15 mouse cellular contexts compared by ENCODE assay signal in genomic region chr6:115908421-115908982, GRCm38 (mm10). TPM values are rescaled to one million over a fixed set of nuclear protein-coding genes. Genes with fewer than 3 reads are reported as not detected.
DNase-seq lines count a peak whose midpoint lies in the region; ATAC-seq and TF ChIP-seq lines count a peak whose summit lies in the region.
"Had no signal": no experiment of that assay in that cellular context is flagged by ENCODE, and none has a peak within 500 bp of the region (broad histone marks: within the 10 kb centered on the region; RNA-seq: fewer than 3 reads in every experiment).

No protein-coding gene starts in this region.

- TF ChIP-seq POLR2A in MEL (IDR thresholded peaks at IDR 0.05; ENCODE audit: control insufficient read depth in 1 of 2, insufficient read depth in 1 of 2, low read depth in 1 of 2, low read length in 2 of 2, poor library complexity in 1 of 2): no peak

- WGBS in heart, postnatal 0 days: 42% methylated on average over 6 of the region's 6 CpGs
- 10% methylated on average over 6 of the region's 6 CpGs for WGBS in liver, embryonic 15.5 days (ENCODE audit: insufficient replicate concordance)
- 37% methylated on average over 6 of the region's 6 CpGs for WGBS in hindbrain, embryonic 12.5 days

- no peak overlapping the region for H3K4me2 ChIP-seq in heart, postnatal 0 days (ENCODE audit: low read depth, low read length)
- peak overlapping the region; percentile 8; the same call in 1 of the 2 replicates for H3K4me2 ChIP-seq in liver, embryonic 15.5 days
- no peak overlapping the region for H3K4me2 ChIP-seq in hindbrain, embryonic 12.5 days (replicated peaks)

- TF ChIP-seq RAD21 in MEL (IDR thresholded peaks at IDR 0.05; ENCODE audit: low read depth, low read length): no peak

- peak overlapping the region; percentile 60; the same call in 1 of the 2 replicates for H3K27ac ChIP-seq in heart, postnatal 0 days (ENCODE audit: low read depth)
- peak overlapping the region; percentile 89 for H3K27ac ChIP-seq in MEL (ENCODE audit: control insufficient read depth, low read depth, low read length)
- peak overlapping the region; percentile 3; the same call in 1 of the 2 replicates for H3K27ac ChIP-seq in liver, embryonic 15.5 days (replicated peaks)
- H3K27ac ChIP-seq in hindbrain, embryonic 12.5 days: no peak overlapping the region
- H3K27ac ChIP-seq: limb, embryonic 10.5 days had no signal

- DNase-seq in adrenal gland, adult 2 months: peak; percentile 66
- no peak for DNase-seq in adrenal gland, postnatal 25 days
- no peak for DNase-seq in heart, postnatal 0 days (ENCODE audit: low spot score)
- no peak for DNase-seq in heart, postnatal 25 days (ENCODE audit: low spot score)
- peak; percentile 76 for DNase-seq in MEL (ENCODE audit: low read depth, low spot score)
- DNase-seq in thymus, postnatal 4 days: no peak
- DNase-seq: kidney, adult 11 months; thymus, adult 18-20 months had no signal

- no peaks in the 10 kb centered on the region for H3K27me3 ChIP-seq in heart, postnatal 0 days (ENCODE audit: control insufficient read depth, insufficient read depth, low read length)
- no peaks in the 10 kb centered on the region for H3K27me3 ChIP-seq in MEL (ENCODE audit: control insufficient read depth in 1 of 2, insufficient read depth in 2 of 2, low read length in 2 of 2)
- H3K27me3 ChIP-seq in liver, embryonic 15.5 days: no peaks in the 10 kb centered on the region
- H3K27me3 ChIP-seq in hindbrain, embryonic 12.5 days: no peaks in the 10 kb centered on the region
- H3K27me3 ChIP-seq: megakaryocyte, embryonic 14.5 days had no signal

- no peak for TF ChIP-seq CTCF in heart, postnatal 0 days (IDR thresholded peaks at IDR 0.05; ENCODE audit: low read depth)
- TF ChIP-seq CTCF in MEL (IDR thresholded peaks at IDR 0.05 in 2 of 3, conservative IDR thresholded peaks at IDR 0.05 in 1 of 3; ENCODE audit: control insufficient read depth in 1 of 3, insufficient read depth in 1 of 3, low read depth in 2 of 3, low read length in 3 of 3, poor library complexity in 1 of 3, severe bottlenecking in 1 of 3): no peak

- no peak for TF ChIP-seq EP300 in heart, postnatal 0 days (IDR thresholded peaks at IDR 0.05; ENCODE audit: low read depth)
- TF ChIP-seq EP300 in MEL (IDR thresholded peaks at IDR 0.05; ENCODE audit: low read depth in 1 of 2, low read length in 2 of 2): no peak

- intact Hi-C loops in heart, postnatal 25 days (cut with DNase I): no loop called here

- no peaks in the 10 kb centered on the region for H3K79me2 ChIP-seq in MEL (ENCODE audit: control insufficient read depth, insufficient read depth, low read length, poor library complexity)

- H3K4me1 ChIP-seq in heart, postnatal 0 days (ENCODE audit: control insufficient read depth, insufficient read depth): peaks cover 39% of the 10 kb centered on the region
- H3K4me1 ChIP-seq in MEL (ENCODE audit: control insufficient read depth in 1 of 2, insufficient read depth in 2 of 2, low read length in 2 of 2): peaks cover 12 to 37% of the 10 kb centered on the region in 2 experiments
- H3K4me1 ChIP-seq in liver, embryonic 15.5 days (replicated peaks): peaks cover 29% of the 10 kb centered on the region
- 0 out of 2 replicates have a peak, but pooled peaks cover 3% of the 10 kb centered on the region for H3K4me1 ChIP-seq in hindbrain, embryonic 12.5 days

- H3K36me3 ChIP-seq in heart, postnatal 0 days (replicated peaks; ENCODE audit: control insufficient read depth, insufficient read depth, low read length): no peaks in the 10 kb centered on the region
- H3K36me3 ChIP-seq in MEL (ENCODE audit: control insufficient read depth in 1 of 2, insufficient read depth in 2 of 2, low read length in 2 of 2): peaks cover 0 to 19% of the 10 kb centered on the region in 2 experiments; a peak in 2 of 4 replicates
- H3K36me3 ChIP-seq in liver, embryonic 15.5 days (replicated peaks): no peaks in the 10 kb centered on the region
- H3K36me3 ChIP-seq in hindbrain, embryonic 12.5 days: peaks cover 37% of the 10 kb centered on the region

- H3K9ac ChIP-seq in heart, postnatal 0 days (replicated peaks; ENCODE audit: low read depth, low read length): no peak overlapping the region
- peak overlapping the region; percentile 43 for H3K9ac ChIP-seq in MEL (ENCODE audit: control insufficient read depth, low read depth, low read length, poor library complexity, severe bottlenecking)
- no peak overlapping the region for H3K9ac ChIP-seq in liver, embryonic 15.5 days
- no peak overlapping the region for H3K9ac ChIP-seq in hindbrain, embryonic 12.5 days

- H3K9me3 ChIP-seq in heart, postnatal 0 days (replicated peaks; ENCODE audit: control insufficient read depth, low read length): no peaks in the 10 kb centered on the region
- H3K9me3 ChIP-seq in MEL (replicated peaks; ENCODE audit: insufficient read depth, low read length): no peaks in the 10 kb centered on the region
- no peaks in the 10 kb centered on the region for H3K9me3 ChIP-seq in liver, embryonic 15.5 days (replicated peaks)
- no peaks in the 10 kb centered on the region for H3K9me3 ChIP-seq in hindbrain, embryonic 12.5 days (replicated peaks)
- H3K9me3 ChIP-seq: limb, embryonic 10.5 days; megakaryocyte, embryonic 14.5 days had no signal

- H3K4me3 ChIP-seq in heart, postnatal 0 days (ENCODE audit: low read depth, low read length): no peak overlapping the region
- H3K4me3 ChIP-seq in MEL (ENCODE audit: control insufficient read depth in 1 of 2, insufficient read depth in 1 of 2, low read depth in 2 of 2, low read length in 2 of 2): peak overlapping the region; percentile 11; a peak in 3 of 4 replicates
- H3K4me3 ChIP-seq in liver, embryonic 15.5 days (replicated peaks): no peak overlapping the region
- no peak overlapping the region for H3K4me3 ChIP-seq in hindbrain, embryonic 12.5 days
- H3K4me3 ChIP-seq: limb, embryonic 10.5 days; megakaryocyte, embryonic 14.5 days had no signal

- no peak for ATAC-seq in heart, postnatal 0 days (ENCODE audit: insufficient read depth, low read depth)
- peak; percentile 26; the same call in 1 of the 2 replicates for ATAC-seq in liver, embryonic 15.5 days (ENCODE audit: insufficient read depth)
- no peak for ATAC-seq in hindbrain, embryonic 12.5 days (ENCODE audit: low FRiP score)

TF ChIP-seq in MEL, 35 proteins besides CTCF, POLR2A, EP300 and RAD21 (continues in another document):
- TF ChIP-seq TAL1 (IDR thresholded peaks at IDR 0.05; ENCODE audit: low read length): peak; percentile 36

RNA-seq across cellular contexts. Expression of gene Rho, which starts 23.0 kb away (rescaled TPM):
- under 1 TPM; 0.52 to 0.95 TPM for total RNA-seq in adrenal gland, adult 2 months (2021)
- 2.2 and 3.4 TPM in 2 replicates for polyA plus RNA-seq in adrenal gland, adult 2 months (2012; rRNA removed)
- total RNA-seq in adrenal gland, postnatal 25 days (2021): 0.94 and 1.9 TPM in 2 replicates
- total RNA-seq in heart, postnatal 0 days (2014; rRNA removed; ENCODE audit: low replicate concordance): 1.3 TPM in 1 of 2 replicates, not detected in the other
- 0.04 TPM in 1 of 2 replicates, not detected in the other for polyA plus RNA-seq in heart, postnatal 0 days (2015; fragmentation: Nextera tagmentation; extraction: Ambion mirVana)
- total RNA-seq in heart, postnatal 25 days (2021): under 1 TPM; 0.18 to 0.34 TPM
- not detected in 2 replicates for total RNA-seq in MEL (2012; rRNA removed)
- polyA plus RNA-seq in MEL (2012; ENCODE audit: insufficient read depth in 1 of 2, insufficient read length in 2 of 2, low read depth in 1 of 2, low replicate concordance in 2 of 2, missing spikeins in 1 of 2): under 1 TPM in 1 of 2 experiments, not detected in 1; 0.11 TPM
- not detected in 2 replicates for polyA plus RNA-seq in liver, embryonic 15.5 days (2015; fragmentation: Nextera tagmentation; extraction: Ambion mirVana)
- 0.16 and 0.19 TPM in 2 replicates for polyA plus RNA-seq in hindbrain, embryonic 12.5 days (2016; fragmentation: Nextera tagmentation; extraction: Ambion mirVana)
- polyA plus RNA-seq: heart, embryonic 16.5 days had no signal

RNA-seq across cellular contexts. Expression of gene H1foo, which starts 36.2 kb away (rescaled TPM):
- not detected for total RNA-seq in adrenal gland, adult 2 months (2021)
- not detected in 2 replicates for polyA plus RNA-seq in adrenal gland, adult 2 months (2012; rRNA removed)
- total RNA-seq in adrenal gland, postnatal 25 days (2021): not detected in 2 replicates
- not detected in 2 replicates for total RNA-seq in heart, postnatal 0 days (2014; rRNA removed; ENCODE audit: low replicate concordance)
- not detected in 2 replicates for polyA plus RNA-seq in heart, postnatal 0 days (2015; fragmentation: Nextera tagmentation; extraction: Ambion mirVana)
- not detected for total RNA-seq in heart, postnatal 25 days (2021)
- total RNA-seq in MEL (2012; rRNA removed): not detected in 2 replicates
- polyA plus RNA-seq in MEL (2012; ENCODE audit: insufficient read depth in 1 of 2, insufficient read length in 2 of 2, low read depth in 1 of 2, low replicate concordance in 2 of 2, missing spikeins in 1 of 2): not detected
- polyA plus RNA-seq in liver, embryonic 15.5 days (2015; fragmentation: Nextera tagmentation; extraction: Ambion mirVana): not detected in 2 replicates
- polyA plus RNA-seq in hindbrain, embryonic 12.5 days (2016; fragmentation: Nextera tagmentation; extraction: Ambion mirVana): not detected in 2 replicates
- total RNA-seq: layer of hippocampus, adult 8-10 months had no signal
- polyA plus RNA-seq: cortical plate, adult 2 months; heart, embryonic 16.5 days; limb, embryonic 10.5 days had no signal

RNA-seq across cellular contexts. Expression of gene Ift122, which starts 55.2 kb away (rescaled TPM):
- total RNA-seq in adrenal gland, adult 2 months (2021): 10 to 100 TPM; 16.1 to 17.6 TPM
- 14.0 and 16.5 TPM in 2 replicates for polyA plus RNA-seq in adrenal gland, adult 2 months (2012; rRNA removed)
- 19.2 and 22.2 TPM in 2 replicates for total RNA-seq in adrenal gland, postnatal 25 days (2021)
- total RNA-seq in heart, postnatal 0 days (2014; rRNA removed; ENCODE audit: low replicate concordance): 17.8 and 25.8 TPM in 2 replicates
- polyA plus RNA-seq in heart, postnatal 0 days (2015; fragmentation: Nextera tagmentation; extraction: Ambion mirVana): 13.3 and 13.5 TPM in 2 replicates
- 10 to 100 TPM; 11.4 to 11.7 TPM for total RNA-seq in heart, postnatal 25 days (2021)
- total RNA-seq in MEL (2012; rRNA removed): 3.3 and 4.0 TPM in 2 replicates
- polyA plus RNA-seq in MEL (2012; ENCODE audit: insufficient read depth in 1 of 2, insufficient read length in 2 of 2, low read depth in 1 of 2, low replicate concordance in 2 of 2, missing spikeins in 1 of 2): 1 to 10 TPM in 1 of 2 experiments, not detected in 1; 8.0 TPM
- 2.2 and 2.6 TPM in 2 replicates for polyA plus RNA-seq in liver, embryonic 15.5 days (2015; fragmentation: Nextera tagmentation; extraction: Ambion mirVana)
- 28.4 and 31.5 TPM in 2 replicates for polyA plus RNA-seq in hindbrain, embryonic 12.5 days (2016; fragmentation: Nextera tagmentation; extraction: Ambion mirVana)

RNA-seq across cellular contexts. Expression of gene Mbd4, which starts 55.3 kb away (rescaled TPM):
- 1 to 10 TPM; 1.9 to 2.7 TPM for total RNA-seq in adrenal gland, adult 2 months (2021)
- 0.49 and 0.65 TPM in 2 replicates for polyA plus RNA-seq in adrenal gland, adult 2 months (2012; rRNA removed)
- total RNA-seq in adrenal gland, postnatal 25 days (2021): 4.0 and 4.8 TPM in 2 replicates
- 1.2 and 1.5 TPM in 2 replicates for total RNA-seq in heart, postnatal 0 days (2014; rRNA removed; ENCODE audit: low replicate concordance)
- 3.4 and 4.8 TPM in 2 replicates for polyA plus RNA-seq in heart, postnatal 0 days (2015; fragmentation: Nextera tagmentation; extraction: Ambion mirVana)
- 1 to 10 TPM in 1 of 2 experiments, under 1 TPM in 1; 0.95 to 1.2 TPM for total RNA-seq in heart, postnatal 25 days (2021)
- total RNA-seq in MEL (2012; rRNA removed): 5.6 and 6.4 TPM in 2 replicates
- polyA plus RNA-seq in MEL (2012; ENCODE audit: insufficient read depth in 1 of 2, insufficient read length in 2 of 2, low read depth in 1 of 2, low replicate concordance in 2 of 2, missing spikeins in 1 of 2): 10 to 100 TPM in 1 of 2 experiments, not detected in 1; 10.1 TPM
- polyA plus RNA-seq in liver, embryonic 15.5 days (2015; fragmentation: Nextera tagmentation; extraction: Ambion mirVana): 8.0 and 8.8 TPM in 2 replicates
- 19.8 and 22.4 TPM in 2 replicates for polyA plus RNA-seq in hindbrain, embryonic 12.5 days (2016; fragmentation: Nextera tagmentation; extraction: Ambion mirVana)

Comparison
In these comparisons a context has a peak if more than half of its experiments do, and no peak if none do; other contexts are left out.
1. DNase-seq: peak in adrenal gland, adult 2 months (single experiment) and MEL (single experiment); none in adrenal gland, postnatal 25 days (single experiment), heart, postnatal 0 days (single experiment), heart, postnatal 25 days (single experiment) and thymus, postnatal 4 days (single experiment).
2. H3K4me3 ChIP-seq: peak in MEL (2 of 2); none in heart, postnatal 0 days (single experiment), liver, embryonic 15.5 days (single experiment) and hindbrain, embryonic 12.5 days (single experiment).